Mouse (Mus musculus): ENCODE data around the gene Dab1.

DNA sequence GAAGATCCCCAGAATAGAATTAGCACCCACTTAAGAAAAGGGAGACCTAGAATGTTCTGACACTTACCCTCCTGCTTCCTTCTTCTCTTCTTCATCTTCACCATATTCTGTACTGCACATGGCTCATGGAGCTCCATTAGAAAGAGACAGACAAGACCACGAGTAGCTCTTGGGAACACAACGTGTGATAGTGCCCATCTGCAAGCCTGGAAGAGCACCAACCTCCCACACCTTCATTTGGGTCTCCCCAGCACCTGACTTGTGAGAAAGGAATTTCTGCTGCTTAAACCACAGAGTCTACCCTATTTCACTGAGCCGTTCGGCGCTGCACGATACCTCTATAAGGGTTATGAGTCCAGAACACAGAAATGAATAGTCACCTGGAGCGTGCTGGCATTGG is 977.8 kb downstream of the Dab1 start:
- TF ChIP-seq CTCF (IDR thresholded peaks at IDR 0.05; ENCODE audit: control insufficient read depth, insufficient read depth, insufficient replicate concordance, low read depth, low read length) (no peak), POLR2A (IDR thresholded peaks at IDR 0.05; ENCODE audit: control insufficient read depth, low read depth, low read length) (no peak)
